Mouse (Mus musculus): ENCODE data around the gene Pcx. TPM values are rescaled to one million over a fixed set of nuclear protein-coding genes. Genes with fewer than 3 reads are reported as not detected.

The Pcx gene
- total RNA-seq, 2 experiments from 2014 or later = 3.9 to 11.0 TPM

GRCm38 (mm10) chr19:4612181-4612961 lies 102.1 kb downstream of the Pcx start:
- no peak for ATAC-seq (replicated peaks; ENCODE audit: low FRiP score, low TSS enrichment, poor library complexity, severe bottlenecking)

- ATAC-seq (replicated peaks; ENCODE audit: low FRiP score, low TSS enrichment, poor library complexity, severe bottlenecking) = no peak
These were observed 103.4 kb downstream of the Pcx start for GRCm38 (mm10) chr19:4613464-4614304.

- no peak for ATAC-seq (replicated peaks; ENCODE audit: low FRiP score, low TSS enrichment, poor library complexity, severe bottlenecking)
These were observed 104.3 kb downstream of the Pcx start for GRCm38 (mm10) chr19:4614305-4615150.

GRCm38 (mm10) chr19:4615151-4616093 lies 105.2 kb downstream of the Pcx start, which contains the start of gene Lrfn4:
Gene Lrfn4, minus strand, starts transcription at chr19:4615667.
- peak; percentile 78 for ATAC-seq (replicated peaks; ENCODE audit: low FRiP score, low TSS enrichment, poor library complexity, severe bottlenecking)

- no peak for ATAC-seq (replicated peaks; ENCODE audit: low FRiP score, low TSS enrichment, poor library complexity, severe bottlenecking)
These were observed 106.3 kb downstream of the Pcx start for GRCm38 (mm10) chr19:4616546-4616945.

DNA sequence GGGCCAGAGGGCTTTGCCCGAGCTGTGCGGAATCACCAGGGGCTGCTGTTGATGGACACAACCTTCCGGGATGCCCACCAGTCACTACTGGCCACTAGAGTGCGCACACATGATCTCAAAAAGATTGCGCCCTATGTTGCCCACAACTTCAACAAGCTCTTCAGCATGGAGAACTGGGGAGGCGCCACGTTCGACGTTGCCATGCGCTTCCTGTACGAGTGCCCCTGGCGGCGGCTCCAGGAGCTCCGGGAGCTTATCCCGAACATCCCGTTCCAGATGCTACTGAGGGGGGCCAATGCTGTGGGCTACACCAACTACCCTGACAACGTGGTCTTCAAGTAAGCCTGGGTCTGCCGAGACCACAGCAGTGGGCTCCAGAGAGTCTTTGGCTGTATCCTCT lies 107.9 kb downstream of the Pcx start:
- no peak for ATAC-seq (replicated peaks; ENCODE audit: low FRiP score, low TSS enrichment, poor library complexity, severe bottlenecking)

GRCm38 (mm10) chr19:4619461-4619860 lies 109.2 kb downstream of the Pcx start:
- ATAC-seq (replicated peaks; ENCODE audit: low FRiP score, low TSS enrichment, poor library complexity, severe bottlenecking) = no peak

DNA sequence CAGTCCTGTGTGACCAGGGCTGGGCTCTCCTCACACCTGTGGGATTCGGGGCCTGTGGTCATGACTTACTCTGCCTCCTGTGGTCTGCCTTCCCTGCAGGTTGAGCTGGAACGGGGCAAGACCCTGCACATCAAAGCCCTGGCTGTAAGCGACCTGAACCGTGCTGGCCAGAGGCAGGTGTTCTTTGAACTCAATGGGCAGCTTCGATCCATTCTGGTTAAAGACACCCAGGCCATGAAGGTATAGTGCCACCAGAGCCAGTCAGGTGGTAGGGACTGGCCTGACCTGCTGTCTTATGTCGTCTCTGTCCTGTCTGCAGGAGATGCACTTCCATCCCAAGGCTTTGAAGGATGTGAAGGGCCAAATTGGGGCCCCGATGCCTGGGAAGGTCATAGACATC lies 110.4 kb downstream of the Pcx start:
- no peak for ATAC-seq (replicated peaks; ENCODE audit: low FRiP score, low TSS enrichment, poor library complexity, severe bottlenecking)

DNA sequence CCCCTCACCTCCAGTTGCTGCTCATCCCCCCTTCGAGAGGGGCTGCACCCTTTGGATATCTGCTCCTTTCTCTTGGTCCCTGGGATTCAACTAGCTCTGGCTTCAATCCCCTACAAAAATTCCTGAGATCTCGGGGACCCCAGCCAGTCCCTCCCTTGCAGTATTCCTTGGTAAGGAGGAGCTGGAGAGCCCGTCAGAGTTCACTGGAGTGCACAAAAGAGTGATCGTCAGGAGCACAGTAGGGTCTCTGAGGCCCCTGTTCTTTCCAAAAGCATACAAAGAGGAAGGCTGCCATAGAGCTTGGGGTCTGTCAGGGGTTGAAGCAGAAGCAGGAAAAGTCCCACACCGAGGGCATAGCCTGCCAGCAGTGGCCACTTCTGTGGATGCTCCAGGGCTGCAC lies 112.5 kb downstream of the Pcx start:
- ATAC-seq (replicated peaks; ENCODE audit: low FRiP score, low TSS enrichment, poor library complexity, severe bottlenecking) = no peak

DNA sequence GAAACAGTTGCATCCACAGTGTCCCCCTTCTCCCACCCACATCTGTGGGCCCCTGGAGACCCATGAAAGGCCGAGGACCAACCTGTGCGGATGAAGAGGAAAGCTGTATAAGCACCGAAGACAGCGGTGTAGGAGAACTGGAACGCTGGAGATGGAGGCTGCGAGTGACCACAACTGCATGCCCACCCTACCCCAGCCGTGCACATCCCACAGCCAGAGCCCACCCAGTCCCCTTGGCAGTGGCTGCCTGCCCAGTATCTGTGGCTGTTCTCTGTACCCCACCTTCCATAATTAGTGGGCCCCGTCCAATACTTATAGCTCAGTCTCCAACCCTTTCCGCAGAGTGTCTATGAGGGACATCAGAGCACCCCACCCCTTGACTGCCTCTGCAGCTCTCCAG lies 113.1 kb downstream of the Pcx start:
- no peak for ATAC-seq (replicated peaks; ENCODE audit: low FRiP score, low TSS enrichment, poor library complexity, severe bottlenecking)

- ATAC-seq (replicated peaks; ENCODE audit: low FRiP score, low TSS enrichment, poor library complexity, severe bottlenecking) = no peak
These were observed 113.7 kb downstream of the Pcx start for GRCm38 (mm10) chr19:4624006-4624405.

GRCm38 (mm10) chr19:4624406-4625178 lies 114.3 kb downstream of the Pcx start:
- peak; percentile 13 for ATAC-seq (replicated peaks; ENCODE audit: low FRiP score, low TSS enrichment, poor library complexity, severe bottlenecking)

- peak; percentile 56 for ATAC-seq (replicated peaks; ENCODE audit: low FRiP score, low TSS enrichment, poor library complexity, severe bottlenecking)
These were observed 115.0 kb downstream of the Pcx start, which contains the start of gene Rce1 for GRCm38 (mm10) chr19:4625179-4625828. Gene Rce1, minus strand, starts transcription at chr19:4625641.

DNA sequence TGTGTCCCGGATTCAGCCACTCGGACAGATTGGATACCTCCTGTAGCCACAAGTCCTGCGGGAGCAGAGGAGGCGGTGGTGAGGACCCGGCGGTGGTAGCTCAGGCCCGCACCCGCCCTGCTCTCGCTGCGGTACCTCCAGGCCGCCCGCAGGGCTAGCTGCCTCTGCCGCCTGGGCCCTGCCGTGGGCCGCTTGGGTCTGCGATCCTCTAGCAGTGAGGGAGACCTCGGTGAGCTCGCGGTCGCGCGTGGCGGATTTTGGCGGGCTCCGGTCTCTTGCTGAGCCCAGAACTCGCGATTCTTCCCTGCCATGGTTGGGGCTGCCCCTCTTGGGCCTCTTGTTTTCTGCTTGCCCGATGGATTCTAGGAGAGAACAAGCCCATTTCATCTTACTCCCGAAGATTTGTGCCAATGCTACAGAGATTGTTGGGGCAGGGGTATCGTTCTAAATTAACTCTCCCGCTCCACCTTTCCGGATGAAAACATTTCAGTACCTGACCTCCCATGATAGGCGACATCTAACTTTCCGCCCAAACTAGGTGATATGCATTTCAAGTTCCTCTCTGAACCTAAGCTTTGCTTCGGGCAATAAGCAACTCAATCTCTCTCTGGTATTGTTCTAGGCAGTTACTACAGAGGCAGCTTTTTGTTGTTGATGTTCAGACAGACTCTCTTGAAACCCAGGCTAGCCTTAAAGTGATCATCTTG lies 115.7 kb downstream of the Pcx start:
- peak; percentile 51 for ATAC-seq (replicated peaks; ENCODE audit: low FRiP score, low TSS enrichment, poor library complexity, severe bottlenecking)

DNA sequence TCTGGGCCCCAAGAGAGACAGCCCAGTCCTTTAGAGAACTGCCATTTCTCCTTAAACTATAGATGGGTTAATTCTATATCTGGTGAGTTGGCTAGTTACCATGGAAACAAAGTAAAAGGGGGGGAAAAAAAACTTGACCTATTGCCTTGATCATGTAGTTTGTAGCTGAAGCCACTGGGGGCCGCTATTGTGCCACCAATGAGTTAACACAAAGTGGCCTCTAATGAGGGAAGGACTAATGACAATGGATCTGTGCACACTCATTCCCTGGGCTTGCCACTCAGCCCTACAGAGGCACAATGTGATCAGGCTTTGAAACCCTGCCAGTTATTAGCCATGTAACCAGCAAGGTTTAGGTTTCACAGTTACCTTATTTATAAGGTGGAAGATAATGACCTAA lies 118.5 kb downstream of the Pcx start:
- ATAC-seq (replicated peaks; ENCODE audit: low FRiP score, low TSS enrichment, poor library complexity, severe bottlenecking) = peak; percentile 45

DNA sequence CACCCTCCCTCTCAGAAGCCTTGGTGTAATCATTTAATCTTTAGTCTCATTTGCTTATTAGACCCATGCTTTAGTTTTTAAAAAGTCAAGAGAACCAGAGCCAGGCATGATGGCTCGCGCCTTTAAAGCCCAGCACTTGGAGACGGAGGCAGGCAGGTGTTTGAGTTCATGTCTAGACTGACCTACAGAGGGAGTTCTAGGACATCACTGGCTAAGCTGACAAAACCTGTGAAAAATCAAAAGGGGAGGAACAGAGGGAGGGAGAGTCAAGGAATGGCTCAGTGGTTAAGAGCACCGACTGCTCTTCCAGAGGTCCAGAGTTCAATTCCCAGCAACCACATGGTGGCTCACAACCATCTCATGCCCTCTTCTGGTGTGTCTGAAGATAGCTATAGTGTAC lies 125.7 kb downstream of the Pcx start:
- ATAC-seq (replicated peaks; ENCODE audit: low FRiP score, low TSS enrichment, poor library complexity, severe bottlenecking) = no peak

DNA sequence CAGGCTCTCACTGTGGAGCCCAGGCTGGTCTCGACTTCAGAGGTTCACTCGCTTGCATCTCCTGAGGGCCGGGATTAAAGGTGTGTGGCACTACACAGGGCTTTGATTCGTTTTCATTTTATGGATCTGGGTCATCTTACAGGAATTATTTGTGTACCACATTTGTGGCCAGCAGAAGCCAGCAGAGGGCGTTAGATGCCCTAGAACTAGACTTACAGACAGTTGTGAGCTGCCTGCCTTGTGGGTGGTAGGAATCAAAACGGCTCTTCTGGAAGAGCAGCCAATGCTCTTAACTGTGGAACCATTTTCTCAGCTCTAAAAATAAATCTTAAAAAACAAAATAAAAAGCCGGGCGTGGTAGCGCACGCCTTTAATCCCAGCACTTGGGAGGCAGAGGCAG lies 134.0 kb downstream of the Pcx start:
- no peak for ATAC-seq (replicated peaks; ENCODE audit: low FRiP score, low TSS enrichment, poor library complexity, severe bottlenecking)

All from megakaryocyte-erythroid progenitor cell, adult 5-6 weeks (primary cell).